Mouse (Mus musculus) stomach, embryonic 16.5 days (tissue): Measurements from ENCODE around the gene Zbtb32. TPM values are rescaled to one million over a fixed set of nuclear protein-coding genes. Genes with fewer than 3 reads are reported as not detected.

Experiments
- ATAC-seq: fragments of 200-750 bp; cut with Nextera tagmentation; 2 replicates; pipeline ENCODE4 v1.8.0; 2017; ENCODE audit warnings: moderate number of reproducible peaks, moderate TSS enrichment; ENCODE audit not compliant: insufficient read depth, low FRiP score
- H3K27ac ChIP-seq: fragments of 300-500 bp; sonication (generic); 2 replicates; pipeline ENCODE4 v1.5.1; 2014; ENCODE audit warnings: low read length
- H3K27me3 ChIP-seq: fragments of 300-500 bp; sonication (generic); 2 replicates; pipeline ENCODE4 v1.6.1; 2014; ENCODE audit warnings: low read length, control low read depth, mixed read lengths; ENCODE audit not compliant: control insufficient read depth, insufficient read depth
- H3K36me3 ChIP-seq: fragments of 300-500 bp; sonication (generic); 2 replicates; pipeline ENCODE4 v1.6.1; 2014; ENCODE audit warnings: low read length; ENCODE audit not compliant: control insufficient read depth, insufficient read depth
- H3K4me1 ChIP-seq: fragments of 300-500 bp; sonication (generic); 2 replicates; pipeline ENCODE4 v1.6.1; 2014; ENCODE audit warnings: low read length, control low read depth, mixed read lengths; ENCODE audit not compliant: control insufficient read depth, insufficient read depth
- H3K4me2 ChIP-seq: fragments of 300-500 bp; sonication (generic); 2 replicates; pipeline ENCODE4 v1.6.1; 2014; ENCODE audit warnings: low read depth, low read length, mixed read lengths
- H3K4me3 ChIP-seq: fragments of 300-500 bp; sonication (generic); replicated peaks from 2 replicates; pipeline ENCODE4 v1.5.1; 2014; ENCODE audit warnings: mild to moderate bottlenecking, low read length
- H3K9ac ChIP-seq: fragments of 300-500 bp; sonication (generic); 2 replicates; pipeline ENCODE4 v1.6.1; 2014; ENCODE audit warnings: low read length
- H3K9me3 ChIP-seq: fragments of 300-500 bp; sonication (generic); replicated peaks from 2 replicates; pipeline ENCODE4 v1.6.1; 2016; ENCODE audit warnings: low read length, control low read depth; ENCODE audit not compliant: control insufficient read depth
- WGBS: fragments of 180-500 bp; shearing (Covaris S2); extraction: QIAGEN DNeasy Blood & Tissue Kit; methylation state at CpG from one replicate; pipeline ENCODE4 v1.1.7; 2014; 5-methylcytosine and 5-hydroxymethylcytosine counted together
- polyA plus RNA-seq: library from polyadenylated mRNA; unstranded; fragments of >200 nt; fragmentation: Nextera tagmentation; extraction: Ambion mirVana; gene quantifications from 2 replicates; pipeline ENCODE4 v1.2.1, GENCODE M21; 2015

The Zbtb32 gene
- polyA plus RNA-seq, 1 experiment from 2014 or later: 1.4 TPM

DNA sequence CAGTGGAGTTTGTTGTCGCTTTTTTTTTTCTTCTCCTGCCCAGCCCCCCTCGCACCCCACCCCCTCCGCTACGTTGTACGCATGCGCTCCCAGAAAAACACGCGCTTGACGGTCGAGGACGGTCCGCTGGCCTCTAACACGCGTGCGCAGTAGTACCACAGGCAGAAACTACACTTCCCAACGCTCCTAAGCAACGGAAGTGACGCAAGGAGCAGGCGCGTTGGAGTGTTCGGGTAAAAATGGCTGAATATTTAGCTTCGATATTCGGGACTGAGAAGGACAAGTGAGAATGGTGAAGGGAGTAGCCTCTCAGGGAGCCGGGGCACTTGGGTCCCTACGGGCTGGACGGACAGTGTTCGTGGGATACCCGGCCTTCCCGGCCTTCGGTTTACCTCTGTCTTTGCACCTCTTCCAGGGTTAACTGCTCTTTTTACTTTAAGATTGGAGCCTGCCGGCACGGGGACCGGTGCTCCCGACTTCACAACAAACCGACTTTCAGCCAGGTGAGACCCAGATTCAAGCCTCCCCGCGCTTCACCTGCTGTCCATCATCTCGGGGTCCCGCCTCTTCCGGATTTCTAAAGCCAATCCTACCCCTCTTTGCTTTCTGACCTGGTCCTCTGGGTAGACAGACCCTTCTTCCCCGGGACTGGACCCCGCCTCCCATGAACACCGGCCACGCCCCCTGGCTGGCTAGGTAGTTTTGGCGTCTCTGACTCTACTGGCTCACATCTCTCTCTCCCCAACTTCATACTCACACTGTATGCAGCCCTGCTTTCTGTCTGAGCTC lies 35.4 kb downstream of the Zbtb32 start, which contains the start of the genes U2af1l4, Gm49396 and Psenen:
U2af1l4 (plus strand) TSS at position 185 of the 789 bp plus-strand sequence.
Gm49396 (plus strand) TSS at position 228 of the 789 bp plus-strand sequence.
Psenen (minus strand) TSS at position 511 of the 789 bp plus-strand sequence.
- Histone ChIP-seq H3K4me1 (peaks cover 13% of the 10 kb centered on the region), H3K27ac (peak within 1 kb of the TSS; percentile 97), H3K4me2 (peak within 1 kb of the TSS; percentile 68), H3K27me3 (no peaks in the 10 kb centered on the region), H3K4me3 (peak within 1 kb of the TSS; percentile 70), H3K36me3 (peaks cover 12% of the 10 kb centered on the region; the same call in 1 of the 2 replicates), H3K9ac (peak within 1 kb of the TSS; percentile 82), H3K9me3 (no peaks in the 10 kb centered on the region)
- WGBS: under 1% methylated on average over 45 of the region's 45 CpGs
- peak; percentile 88 for ATAC-seq

DNA sequence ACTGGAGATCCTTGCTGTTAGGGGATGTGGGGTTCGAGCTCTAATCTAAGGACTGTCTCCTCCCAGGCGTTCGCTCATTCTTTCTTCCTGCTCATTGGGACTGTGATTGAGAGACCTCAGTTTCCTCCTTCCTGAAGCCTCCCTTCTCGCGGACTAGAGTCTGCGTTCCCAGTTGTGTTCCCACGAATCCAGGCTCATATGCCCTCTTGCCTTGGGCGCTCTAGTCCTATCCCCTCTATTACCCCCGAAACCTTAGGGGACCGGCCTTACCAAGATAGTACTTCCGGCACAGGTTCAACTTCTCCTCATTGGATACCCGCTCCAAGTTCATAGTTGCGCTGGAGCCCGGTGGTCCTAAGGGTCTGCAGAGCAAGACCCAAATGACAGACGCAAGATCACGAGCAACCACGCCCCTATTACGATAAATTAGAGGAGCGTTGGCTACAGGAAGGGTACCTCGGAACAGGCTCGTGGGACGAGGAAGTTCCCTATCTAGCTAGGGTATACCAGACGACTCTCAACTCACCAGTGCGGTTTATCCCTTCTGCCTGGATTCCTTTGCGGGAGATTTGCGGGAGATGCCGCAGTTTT lies 36.1 kb downstream of the Zbtb32 start:
- Histone ChIP-seq H3K9ac (peak overlapping the region; percentile 78), H3K36me3 (peaks cover 9% of the 10 kb centered on the region; the same call in 1 of the 2 replicates), H3K9me3 (no peaks in the 10 kb centered on the region), H3K4me1 (peaks cover 17% of the 10 kb centered on the region), H3K27me3 (no peaks in the 10 kb centered on the region), H3K27ac (peak overlapping the region; percentile 97), H3K4me2 (peak overlapping the region; percentile 68), H3K4me3 (peak overlapping the region; percentile 70)
- ATAC-seq: no peak
- under 1% methylated on average over 27 of the region's 27 CpGs for WGBS

DNA sequence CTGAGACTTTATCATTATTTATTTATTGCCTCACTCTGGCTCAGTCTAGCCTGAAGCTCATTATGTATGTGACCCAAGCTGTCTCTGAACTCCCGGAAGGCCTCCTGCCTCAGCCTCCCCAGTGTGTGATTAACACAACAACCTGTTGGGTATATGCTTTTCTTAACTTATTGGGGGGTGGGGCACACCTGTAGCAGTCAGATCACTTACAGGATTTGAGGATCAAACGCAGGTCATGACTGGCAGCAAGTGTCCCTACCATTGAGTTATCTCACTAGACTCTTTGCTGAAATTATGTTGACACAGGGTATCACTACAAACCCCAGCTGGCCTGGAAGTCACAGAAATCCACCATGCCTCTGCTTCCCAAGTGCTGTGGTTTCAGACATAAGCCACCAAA lies 38.4 kb downstream of the Zbtb32 start:
- Histone ChIP-seq H3K4me3 (no peak overlapping the region), H3K4me1 (peaks cover 17% of the 10 kb centered on the region), H3K9me3 (no peaks in the 10 kb centered on the region), H3K27me3 (no peaks in the 10 kb centered on the region), H3K4me2 (peak overlapping the region; percentile 97; the same call in 1 of the 2 replicates), H3K9ac (no peak overlapping the region), H3K36me3 (peaks cover 8% of the 10 kb centered on the region; the same call in 1 of the 2 replicates), H3K27ac (no peak overlapping the region; the same call in 1 of the 2 replicates)
- no peak for ATAC-seq
- 67% methylated on average over 2 of the region's 2 CpGs for WGBS

DNA sequence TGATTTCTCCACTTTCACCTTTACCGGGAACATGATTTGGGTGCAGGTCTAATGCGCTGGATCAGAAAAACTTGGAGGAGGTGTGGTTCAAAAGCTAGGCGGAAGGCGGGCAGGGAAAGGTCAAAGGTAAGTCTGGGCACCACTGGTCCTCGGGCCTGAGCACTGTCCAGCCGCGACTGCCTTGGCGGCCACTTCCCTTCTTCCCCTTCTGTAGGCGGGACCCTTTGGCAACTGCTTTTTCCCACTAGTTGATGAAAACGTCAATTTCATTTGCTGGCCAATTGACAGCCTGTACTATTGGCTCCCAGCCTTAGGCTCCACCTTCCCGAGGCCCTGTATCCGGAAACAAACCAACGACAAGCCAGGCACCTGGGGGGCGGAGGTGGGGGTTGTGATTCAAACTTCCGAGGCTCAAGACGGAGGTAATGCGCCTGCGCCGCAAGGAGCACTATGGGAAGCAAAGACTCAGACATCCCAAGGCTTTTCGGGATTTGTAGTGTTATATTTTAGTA lies 39.2 kb downstream of the Zbtb32 start, which contains the start of gene Lin37:
Lin37 (minus strand) TSS at position 396 of the 512 bp plus-strand sequence.
- ATAC-seq: peak; percentile 88
- under 1% methylated on average over 20 of the region's 20 CpGs for WGBS
- peak within 1 kb of the TSS; percentile 60 for H3K4me3 ChIP-seq
- H3K27ac ChIP-seq: peak within 1 kb of the TSS; percentile 79
- H3K27me3 ChIP-seq: no peaks in the 10 kb centered on the region
- H3K9me3 ChIP-seq: no peaks in the 10 kb centered on the region
- peak within 1 kb of the TSS; percentile 97 for H3K4me2 ChIP-seq
- peaks cover 17% of the 10 kb centered on the region for H3K4me1 ChIP-seq
- peaks cover 8% of the 10 kb centered on the region; the same call in 1 of the 2 replicates for H3K36me3 ChIP-seq
- peak within 1 kb of the TSS; percentile 74 for H3K9ac ChIP-seq

DNA sequence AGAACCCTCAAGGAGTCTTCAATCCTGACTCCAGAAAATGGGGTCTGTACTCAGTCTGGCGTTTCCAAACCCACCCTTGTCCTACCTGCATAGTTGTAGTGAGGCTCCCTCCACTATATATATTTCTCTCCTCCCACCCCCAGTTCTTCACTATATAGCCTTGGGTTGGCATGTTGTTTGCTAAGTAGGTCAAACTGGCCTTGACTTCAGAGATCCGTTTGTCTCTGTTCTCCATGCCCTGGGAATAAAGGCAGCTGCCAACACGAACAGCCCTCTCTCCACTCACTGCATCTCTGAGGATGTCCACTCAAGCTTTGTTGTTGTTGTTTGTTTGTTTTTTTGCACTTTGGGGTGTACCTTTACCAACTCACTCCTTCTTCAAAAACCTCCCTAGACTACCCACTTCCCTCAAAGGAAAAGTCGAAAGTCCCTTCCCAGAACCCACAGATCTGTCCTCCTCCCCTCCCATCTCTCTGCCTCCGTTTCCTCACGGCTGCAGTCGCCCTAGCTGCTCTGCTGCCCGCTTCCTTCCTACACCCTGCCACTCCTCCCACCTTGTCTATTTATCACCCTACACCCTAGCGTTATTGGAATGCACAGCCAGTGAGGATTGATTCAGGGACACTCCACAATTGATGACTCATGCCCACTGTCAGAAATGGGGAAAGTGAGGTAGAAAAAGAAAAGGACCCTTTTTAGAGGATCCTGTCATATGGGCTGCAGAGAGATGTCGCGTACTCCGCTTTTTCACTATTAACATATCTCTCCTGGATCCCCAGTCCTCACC lies 39.9 kb downstream of the Zbtb32 start:
- H3K27ac ChIP-seq: peak overlapping the region; percentile 79
- H3K36me3 ChIP-seq: peaks cover 8% of the 10 kb centered on the region; the same call in 1 of the 2 replicates
- H3K4me1 ChIP-seq: peaks cover 15% of the 10 kb centered on the region
- peak overlapping the region; percentile 74 for H3K9ac ChIP-seq
- no peaks in the 10 kb centered on the region for H3K27me3 ChIP-seq
- 9% methylated on average over 12 of the region's 12 CpGs for WGBS
- peak overlapping the region; percentile 60 for H3K4me3 ChIP-seq
- H3K9me3 ChIP-seq: no peaks in the 10 kb centered on the region
- peak overlapping the region; percentile 97 for H3K4me2 ChIP-seq
- ATAC-seq: no peak

DNA sequence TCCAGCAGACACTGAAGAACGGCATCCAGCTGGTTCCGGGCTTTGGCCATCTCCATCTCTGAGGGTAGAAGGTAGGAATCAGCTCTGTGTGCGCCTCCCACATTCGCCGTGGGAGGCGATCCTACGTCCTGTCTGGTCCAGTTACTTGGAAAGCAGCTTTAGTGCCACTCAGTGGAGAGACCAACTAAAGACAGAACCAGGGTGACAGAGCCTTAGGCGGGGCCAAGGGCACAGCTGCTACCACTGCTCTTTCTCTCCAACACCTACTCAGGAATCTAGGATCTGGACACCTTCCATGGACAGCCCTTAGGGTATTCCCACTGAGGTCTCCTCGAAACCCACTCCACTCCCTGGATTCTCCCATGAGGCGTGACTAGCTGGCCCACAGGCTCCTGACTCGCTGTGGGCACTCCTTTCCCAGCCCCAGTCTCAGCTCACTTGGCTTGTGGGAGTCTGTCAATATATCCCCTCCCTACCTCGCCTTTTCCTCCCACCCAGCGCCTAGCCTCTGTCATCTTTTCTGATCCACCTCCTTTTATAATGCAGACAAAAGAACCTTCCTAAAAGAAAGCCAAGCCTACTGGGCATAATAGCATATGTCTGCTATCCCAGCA lies 40.7 kb downstream of the Zbtb32 start:
- peak overlapping the region; percentile 97 for H3K4me2 ChIP-seq
- H3K9me3 ChIP-seq: no peaks in the 10 kb centered on the region
- peaks cover 23% of the 10 kb centered on the region for H3K4me1 ChIP-seq
- H3K36me3 ChIP-seq: peaks cover 8% of the 10 kb centered on the region; the same call in 1 of the 2 replicates
- H3K4me3 ChIP-seq: peak overlapping the region; percentile 60
- ATAC-seq: no peak
- H3K27me3 ChIP-seq: no peaks in the 10 kb centered on the region
- peak overlapping the region; percentile 60 for H3K27ac ChIP-seq
- peak overlapping the region; percentile 74 for H3K9ac ChIP-seq
- 83% methylated on average over 13 of the region's 13 CpGs for WGBS

DNA sequence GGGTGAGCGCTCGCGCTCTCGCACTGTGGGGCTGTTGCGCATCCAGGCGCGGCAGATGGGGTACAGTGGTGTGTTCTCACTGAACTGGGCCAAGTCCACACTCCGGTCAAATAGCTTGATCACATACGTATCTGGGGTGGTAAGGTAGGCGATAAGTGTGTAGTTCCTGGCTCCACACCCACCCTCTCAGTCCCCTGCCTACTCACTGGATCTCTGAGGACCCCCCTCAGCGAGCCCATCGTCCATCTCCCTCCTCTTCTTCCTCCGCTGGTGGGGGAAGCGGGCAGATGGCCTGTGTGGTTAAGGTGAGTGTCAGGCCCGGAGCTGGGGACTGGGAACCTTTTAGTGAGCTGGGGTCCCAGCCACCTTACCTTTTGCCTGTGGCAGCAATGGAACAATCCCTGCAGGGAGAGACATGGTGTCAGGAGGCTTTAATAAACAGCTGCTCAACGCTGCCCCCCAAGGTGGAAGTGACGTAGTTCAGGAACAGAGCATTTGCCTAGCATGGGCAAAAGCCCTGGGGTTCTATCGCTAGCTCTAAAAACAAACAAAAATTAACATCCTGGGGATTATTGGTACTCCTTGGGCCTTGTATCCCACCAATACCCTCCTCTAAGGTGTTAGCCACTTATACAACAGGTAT lies 41.7 kb downstream of the Zbtb32 start:
- Histone ChIP-seq H3K4me3 (no peak overlapping the region), H3K27me3 (no peaks in the 10 kb centered on the region), H3K4me1 (peaks cover 24% of the 10 kb centered on the region), H3K27ac (no peak overlapping the region), H3K36me3 (peaks cover 8% of the 10 kb centered on the region; the same call in 1 of the 2 replicates), H3K4me2 (0 out of 2 replicates have a peak overlapping the region, but pooled peaks have one; percentile 97), H3K9me3 (no peaks in the 10 kb centered on the region), H3K9ac (no peak overlapping the region)
- 93% methylated on average over 18 of the region's 18 CpGs for WGBS
- ATAC-seq: no peak
